Mouse (Mus musculus) kidney, postnatal 4 days (tissue): Measurements from ENCODE around the gene Ttll7.
A peak's percentile ranks its signal among the peaks of the same experiment; 100 is the strongest.

Experiments
- DNase-seq, 2 experiments: peaks; one replicate each; pipeline ENCODE4 v3.0.0; 2021; ENCODE audit warnings: mixed read lengths in 2 of 2

The Ttll7 gene

DNA sequence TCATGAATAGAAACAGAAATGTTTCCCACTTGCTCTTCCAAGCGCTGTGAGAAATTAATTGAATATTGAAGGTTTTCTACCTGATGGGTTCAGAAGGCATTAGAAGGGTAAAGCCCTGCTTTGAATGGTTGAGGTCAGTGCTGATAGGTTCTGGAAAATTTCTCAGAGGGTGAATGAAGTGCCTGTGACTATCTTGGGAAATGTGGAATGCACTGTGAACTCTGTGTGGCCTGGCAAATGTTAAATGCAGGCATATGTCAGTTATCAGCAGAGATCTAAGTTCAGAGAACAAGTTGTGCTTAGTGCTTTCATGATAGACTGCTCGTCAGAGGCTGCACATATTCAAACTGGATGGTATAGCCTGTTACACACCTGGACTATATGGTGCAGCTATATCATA is 147.0 kb downstream of the Ttll7 start:
- DNase-seq, result no peak

- DNase-seq, result no peak
Observed at GRCm38 (mm10) chr3:147000963-147001362, 148.8 kb downstream of the Ttll7 start.

- DNase-seq, result no peak
Observed at GRCm38 (mm10) chr3:147001557-147001956, 149.4 kb downstream of the Ttll7 start.

DNA sequence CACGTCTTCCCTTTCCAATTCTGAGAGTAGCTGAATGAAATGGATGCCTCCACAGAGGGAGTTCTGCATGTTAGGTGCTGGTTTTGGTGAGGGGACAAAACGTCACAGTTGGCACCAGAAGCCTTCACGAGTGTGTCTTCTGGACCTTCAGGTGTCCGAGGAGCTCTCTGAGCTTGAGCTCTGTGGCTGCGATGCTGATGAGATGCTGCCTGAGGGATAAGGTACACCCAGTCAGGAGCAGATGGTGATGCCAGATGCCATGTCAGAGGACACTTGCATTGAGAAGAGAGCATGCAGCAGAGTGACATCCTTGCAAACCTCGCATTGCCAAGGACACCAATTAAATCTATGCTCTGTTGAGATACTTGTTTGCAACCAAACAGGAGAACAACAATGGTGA is 164.3 kb downstream of the Ttll7 start:
- no peak for DNase-seq

- DNase-seq, result no peak
Observed at GRCm38 (mm10) chr3:147019506-147019905, 167.3 kb downstream of the Ttll7 start.

DNA sequence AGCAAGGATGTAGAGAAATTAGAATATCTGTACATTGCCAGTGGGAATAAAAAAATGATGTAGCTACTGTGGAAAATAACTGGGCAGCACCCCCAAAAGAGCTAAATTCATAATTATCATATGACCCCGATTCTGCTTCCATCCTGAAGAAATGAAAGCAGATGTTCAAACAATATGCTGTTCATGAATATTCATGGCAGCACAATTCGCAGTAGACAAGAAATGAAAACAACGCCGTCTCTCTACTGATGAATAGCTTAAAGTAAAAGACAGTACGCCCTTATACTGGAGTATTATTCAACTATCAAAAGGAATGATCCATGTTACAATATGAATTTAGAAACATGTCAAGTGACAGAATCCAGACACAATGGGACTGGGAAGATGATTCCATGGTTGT is 174.1 kb downstream of the Ttll7 start:
- no peak for DNase-seq

GRCm38 (mm10) chr3:147028382-147028781 is 176.2 kb downstream of the Ttll7 start:
- no peak for DNase-seq

GRCm38 (mm10) chr3:147029718-147030117 is 177.6 kb downstream of the Ttll7 start:
- DNase-seq, result peak; percentile 24 to 43

DNA sequence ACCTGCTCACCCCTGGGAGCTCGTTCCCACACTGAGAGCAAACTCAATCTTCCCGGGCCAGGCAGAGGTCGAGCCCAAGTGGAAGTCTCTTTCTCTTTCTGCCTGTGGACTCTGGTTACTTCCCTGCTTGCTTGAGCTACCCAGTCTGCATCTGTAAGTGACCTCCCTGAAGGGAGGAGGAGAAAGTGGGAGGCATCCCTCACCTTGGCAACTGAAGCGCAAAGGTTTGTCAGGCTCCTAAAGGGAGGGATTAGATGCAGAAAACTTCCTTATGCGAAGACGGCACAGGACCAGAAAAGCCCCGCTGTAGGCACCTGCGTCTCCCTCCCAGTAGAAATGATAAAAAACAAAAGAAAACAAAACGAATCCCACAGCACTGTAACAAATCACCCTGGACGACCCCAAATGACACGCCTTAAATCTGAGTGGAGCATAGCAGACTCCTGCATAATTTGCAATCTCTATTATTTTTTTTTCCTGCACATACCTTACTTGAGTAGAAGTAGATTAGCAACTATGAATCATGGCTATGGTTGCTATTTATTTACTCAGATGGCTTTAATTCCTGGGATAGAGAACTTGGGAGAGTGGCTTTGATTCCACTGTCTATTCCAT is 178.2 kb downstream of the Ttll7 start:
- DNase-seq, result peak in 1 of 2 experiments; percentile 18
